Mouse (Mus musculus) T-cell, adult 66 days (primary cell): ENCODE measurements around the gene Ibsp. TPM values are rescaled to one million over a fixed set of nuclear protein-coding genes. Genes with fewer than 3 reads are reported as not detected.

Experiments used
- total RNA-seq, 2 experiments: library from RNA; stranded (reverse); gene quantifications; 3 replicates in 1 of 2; 4 replicates in 1 of 2; pipeline ENCODE4 v1.2.4; 2023

The Ibsp gene
- not detected for total RNA-seq

DNA sequence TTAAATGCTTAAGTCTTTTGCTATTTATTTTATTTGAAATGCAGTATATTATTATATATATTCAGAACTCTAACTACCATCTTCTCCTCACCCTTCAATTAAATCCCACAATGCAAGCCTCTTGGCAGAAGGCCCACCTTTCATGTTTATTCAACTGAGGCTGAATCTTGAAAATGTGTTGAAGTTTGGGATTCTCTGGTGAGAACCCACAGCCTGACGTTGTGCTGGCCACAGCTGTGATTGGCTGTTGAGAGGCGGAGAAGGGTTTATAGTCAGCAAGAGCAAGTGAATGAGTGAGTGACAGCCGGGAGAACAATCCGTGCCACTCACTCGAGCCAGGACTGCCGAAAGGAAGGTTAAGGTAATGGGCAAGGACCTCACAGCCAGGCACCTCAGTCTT lies at the start of gene Ibsp:
Ibsp (plus strand) TSS at position 178 of the 400 bp plus-strand sequence.

DNA sequence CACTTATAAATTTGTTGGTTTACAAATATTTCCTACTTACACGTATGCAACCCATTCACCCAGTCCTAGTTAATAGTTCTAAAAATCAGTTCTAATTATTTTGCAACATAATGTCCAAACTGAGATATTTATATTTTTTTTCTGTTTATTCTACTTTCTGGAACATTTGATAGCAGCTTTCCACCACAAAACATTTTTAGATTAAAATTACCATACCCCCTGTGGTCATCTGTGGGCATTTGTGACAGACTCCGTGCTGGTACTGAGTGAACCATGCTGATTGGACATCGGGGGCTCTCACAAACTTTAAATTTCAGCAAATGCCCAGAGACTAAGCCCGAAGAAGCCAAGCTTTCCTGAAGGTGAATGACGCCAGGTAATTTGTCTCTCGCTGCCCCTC lies 26.1 kb downstream of the Ibsp start, which contains the start of gene Mepe:
Mepe (plus strand) TSS at position 301 of the 400 bp plus-strand sequence.

Other genes starting within 250 kb of the Ibsp start
- gene Gm17660, start 221.6 kb upstream of the Ibsp start, total RNA-seq = not detected
- gene Sparcl1, start 185.4 kb upstream of the Ibsp start, total RNA-seq = not detected
- gene Dspp, start 128.5 kb upstream of the Ibsp start, total RNA-seq = not detected
- gene Dmp1, start 96.6 kb upstream of the Ibsp start, total RNA-seq = not detected
- not detected for gene Mepe, start 26.2 kb downstream of the Ibsp start, total RNA-seq
- gene Spp1, start 135.9 kb downstream of the Ibsp start, total RNA-seq = 1 to 10 TPM in 1 of 2 experiments, not detected in 1; 1.4 TPM
- not detected for gene Pkd2, start 160.3 kb downstream of the Ibsp start, total RNA-seq
- 10 to 100 TPM; 13.2 to 13.8 TPM for gene BC005561, start 209.2 kb downstream of the Ibsp start, total RNA-seq